In the genomic region with DNA sequence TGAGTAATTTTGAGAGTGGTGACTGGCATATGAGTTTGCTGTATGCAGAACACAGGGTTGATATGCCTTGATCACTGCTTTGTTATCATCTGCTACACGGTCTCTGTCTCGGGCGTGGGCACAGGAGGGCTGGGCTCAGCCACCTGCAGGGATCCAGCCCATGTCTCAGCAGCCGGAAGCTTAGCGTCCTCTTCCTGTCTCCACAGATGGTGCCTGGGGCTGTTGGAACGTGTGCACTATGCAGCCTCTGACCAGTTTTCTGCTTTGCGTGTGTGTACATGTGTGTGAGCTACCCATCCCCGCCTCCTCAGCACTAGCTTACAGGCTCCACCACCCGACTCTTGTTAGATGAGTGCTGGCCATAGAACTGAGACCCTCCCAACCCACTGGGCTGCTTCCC, we compare ENCODE assay signal across 8 mouse cellular contexts.
DNase-seq lines count a peak whose midpoint lies in the region; ATAC-seq and TF ChIP-seq lines count a peak whose summit lies in the region.

No protein-coding gene starts in this region.

- H3K36me3 ChIP-seq in embryonic facial prominence, embryonic 12.5 days: peaks cover 16% of the 10 kb centered on the region
- H3K36me3 ChIP-seq in intestine, embryonic 14.5 days (ENCODE audit: control insufficient read depth, insufficient read depth, low read length): peaks cover 12% of the 10 kb centered on the region
- H3K36me3 ChIP-seq in midbrain, postnatal 0 days (ENCODE audit: insufficient read depth, low read length): peaks cover 7% of the 10 kb centered on the region; the same call in 1 of the 2 replicates

- peak; percentile 53 to 56 for DNase-seq in cerebellum, adult 18-20 months
- no peak for DNase-seq in cerebellum, adult 9-11 months
- DNase-seq in CD4-positive helper T cell, adult 2 months (ENCODE audit: low read depth, low spot score): peak; percentile 73
- DNase-seq in intestine, embryonic 14.5 days (ENCODE audit: low spot score): no peak
- DNase-seq in midbrain, postnatal 0 days (ENCODE audit: low spot score): peak; percentile 59
- no peak for DNase-seq in ovary, postnatal 14 days (ENCODE audit: low spot score)
- no peak for DNase-seq in urinary bladder, postnatal 14 days (ENCODE audit: low spot score)

- H3K4me1 ChIP-seq in embryonic facial prominence, embryonic 12.5 days: peaks cover 15% of the 10 kb centered on the region
- H3K4me1 ChIP-seq in intestine, embryonic 14.5 days (replicated peaks; ENCODE audit: control insufficient read depth, insufficient read depth, low read length): peaks cover 21% of the 10 kb centered on the region
- peaks cover 8% of the 10 kb centered on the region for H3K4me1 ChIP-seq in midbrain, postnatal 0 days (ENCODE audit: insufficient read depth, low read length)

- no peak for TF ChIP-seq CTCF in midbrain, postnatal 0 days (IDR thresholded peaks at IDR 0.05)

- peak overlapping the region; percentile 40; the same call in 1 of the 2 replicates for H3K9ac ChIP-seq in embryonic facial prominence, embryonic 12.5 days
- H3K9ac ChIP-seq in intestine, embryonic 14.5 days (ENCODE audit: low read length): no peak overlapping the region
- 0 out of 2 replicates have a peak overlapping the region, but pooled peaks have one; percentile 5 for H3K9ac ChIP-seq in midbrain, postnatal 0 days (replicated peaks; ENCODE audit: low read length, poor library complexity, severe bottlenecking)

- WGBS in embryonic facial prominence, embryonic 12.5 days: 39% methylated on average over 9 of the region's 9 CpGs
- 43% methylated on average over 9 of the region's 9 CpGs for WGBS in intestine, embryonic 14.5 days
- WGBS in midbrain, postnatal 0 days: 28% methylated on average over 9 of the region's 9 CpGs

- H3K4me2 ChIP-seq in embryonic facial prominence, embryonic 12.5 days (replicated peaks): 0 out of 2 replicates have a peak overlapping the region, but pooled peaks have one; percentile 19
- H3K4me2 ChIP-seq in intestine, embryonic 14.5 days (ENCODE audit: low read length): peak overlapping the region; percentile 25
- peak overlapping the region; percentile 29; the same call in 1 of the 2 replicates for H3K4me2 ChIP-seq in midbrain, postnatal 0 days (ENCODE audit: low read depth, low read length, poor library complexity, severe bottlenecking)

- H3K27ac ChIP-seq in embryonic facial prominence, embryonic 12.5 days: peak overlapping the region; percentile 73
- peak overlapping the region; percentile 77; the same call in 1 of the 2 replicates for H3K27ac ChIP-seq in intestine, embryonic 14.5 days (ENCODE audit: low read depth)
- peak overlapping the region; percentile 78 for H3K27ac ChIP-seq in midbrain, postnatal 0 days (ENCODE audit: low read depth, low read length)

- H3K4me3 ChIP-seq in embryonic facial prominence, embryonic 12.5 days: no peak overlapping the region
- no peak overlapping the region for H3K4me3 ChIP-seq in intestine, embryonic 14.5 days (ENCODE audit: low read depth, low read length)
- H3K4me3 ChIP-seq in midbrain, postnatal 0 days (ENCODE audit: low read depth, low read length): no peak overlapping the region

- H3K9me3 ChIP-seq in embryonic facial prominence, embryonic 12.5 days: no peaks in the 10 kb centered on the region
- H3K9me3 ChIP-seq in intestine, embryonic 14.5 days (ENCODE audit: control insufficient read depth, low read length): no peaks in the 10 kb centered on the region
- H3K9me3 ChIP-seq in midbrain, postnatal 0 days (ENCODE audit: low read length): no peaks in the 10 kb centered on the region

- no peak for ATAC-seq in embryonic facial prominence, embryonic 12.5 days (ENCODE audit: insufficient number of reproducible peaks, insufficient read depth, low FRiP score, low TSS enrichment)
- no peak for ATAC-seq in intestine, embryonic 14.5 days (replicated peaks; ENCODE audit: low FRiP score, low TSS enrichment, low read depth)
- ATAC-seq in midbrain, postnatal 0 days (ENCODE audit: low FRiP score): peak; percentile 47

- H3K27me3 ChIP-seq in embryonic facial prominence, embryonic 12.5 days: no peaks in the 10 kb centered on the region
- H3K27me3 ChIP-seq in intestine, embryonic 14.5 days (replicated peaks; ENCODE audit: control insufficient read depth, insufficient read depth, low read length): no peaks in the 10 kb centered on the region
- no peaks in the 10 kb centered on the region for H3K27me3 ChIP-seq in midbrain, postnatal 0 days (ENCODE audit: insufficient read depth, low read length)

Comparison
In these comparisons a context has a peak if more than half of its experiments do, and no peak if none do; other contexts are left out.
1. DNase-seq: peak in cerebellum, adult 18-20 months (2 of 2), CD4-positive helper T cell, adult 2 months (single experiment) and midbrain, postnatal 0 days (single experiment); none in cerebellum, adult 9-11 months (single experiment), intestine, embryonic 14.5 days (single experiment), ovary, postnatal 14 days (single experiment) and urinary bladder, postnatal 14 days (single experiment).
2. Peak in every context shown above with its lines, with median percentiles within 50 percentile points of each other: H3K27ac ChIP-seq and H3K4me2 ChIP-seq.